Mouse (Mus musculus) mouse embryonic stem cell (cell line): ENCODE measurements around the gene Mknk2.

ENCODE experiments used
- in situ Hi-C, 2 experiments: fragments of 300-500 bp; cut with MboI; formaldehyde crosslinking; loops; 1 replicate in 1 of 2; 3 replicates in 1 of 2; pipeline ENCODE4 v1.14.3; 2019 to 2020; ENCODE audit warnings: low sequenced_read_pairs in 2 of 2, low pct_unique_long_range_greater_than_20kb in 1 of 2, mixed read lengths in 1 of 2; ENCODE audit not compliant: unreplicated experiment in 1 of 2

The Mknk2 gene

DNA sequence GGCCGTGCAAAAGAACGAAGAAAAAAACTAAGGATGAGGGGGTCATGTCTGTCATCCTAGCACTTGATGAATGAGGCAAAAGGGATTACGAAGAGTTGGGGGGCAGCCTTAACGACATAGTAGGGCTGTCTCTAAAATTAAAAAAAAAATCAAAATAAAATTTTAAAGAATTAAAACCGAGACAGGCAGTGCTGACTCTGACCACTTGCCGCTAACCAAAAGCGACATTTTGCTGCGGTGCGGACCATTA, 56.3 kb downstream of the Mknk2 start:
- in situ Hi-C loops = no loop called here

DNA sequence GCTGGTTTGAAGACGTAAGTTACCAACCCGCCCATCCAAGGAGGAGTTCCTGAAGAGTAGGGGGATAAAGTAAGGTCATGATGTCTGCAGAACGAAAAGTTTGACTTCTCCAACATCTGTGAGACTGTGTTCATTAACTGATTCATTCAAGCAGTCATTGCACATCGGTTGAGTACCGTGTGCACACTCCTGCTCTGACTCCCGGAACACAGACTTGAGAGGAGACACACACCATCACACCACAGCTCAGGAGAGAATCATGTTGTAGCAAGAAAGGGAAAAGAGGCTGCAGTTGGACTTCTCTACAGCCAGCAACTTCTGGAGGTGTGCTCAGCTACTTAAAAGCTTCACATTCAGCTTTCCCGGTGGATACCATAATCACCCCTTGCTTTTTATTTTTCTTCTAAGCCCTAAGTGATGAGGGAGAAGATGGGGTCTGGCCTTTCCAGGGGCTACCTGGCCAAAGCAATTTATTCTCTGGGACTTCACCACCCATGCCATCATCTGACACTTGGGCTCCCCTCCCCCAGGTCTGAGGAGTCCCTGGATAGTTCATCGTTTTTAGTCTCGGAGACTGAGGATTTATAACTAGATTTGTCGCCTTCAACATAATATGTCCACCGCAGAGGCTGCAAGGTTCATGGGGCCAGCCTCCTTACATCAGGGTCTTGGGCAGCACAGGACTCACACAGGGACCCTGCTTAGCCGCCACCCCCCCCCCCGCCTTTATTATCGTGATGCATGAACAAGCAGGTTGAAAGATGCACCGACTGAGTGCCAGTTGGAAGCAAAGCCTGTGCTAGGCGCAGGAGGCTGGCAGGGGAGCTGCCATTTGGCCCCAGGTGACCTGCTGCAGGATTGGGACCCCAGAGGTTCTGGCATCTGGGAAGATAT, 56.9 kb downstream of the Mknk2 start:
- in situ Hi-C loops = no loop called here

DNA sequence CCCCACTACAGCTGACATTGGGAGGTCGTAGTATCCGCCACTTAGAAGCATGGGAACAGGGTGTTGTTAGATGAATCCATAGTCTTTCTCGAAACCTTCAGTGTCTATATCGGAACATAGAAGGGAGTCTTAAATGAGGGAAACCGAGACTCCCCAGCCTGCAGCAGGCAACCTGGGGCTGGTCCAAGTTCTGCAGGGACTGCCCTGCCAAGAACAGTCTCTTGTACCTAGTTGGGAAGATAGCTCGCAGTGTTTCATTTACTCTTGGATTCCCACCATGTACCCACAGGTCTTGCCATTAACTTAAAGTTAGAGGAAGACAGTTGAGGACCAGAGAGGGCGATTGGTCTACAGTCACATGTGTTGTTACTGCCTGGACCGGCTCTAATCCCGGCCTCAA, 57.5 kb downstream of the Mknk2 start:
- in situ Hi-C loops = no loop called here

DNA sequence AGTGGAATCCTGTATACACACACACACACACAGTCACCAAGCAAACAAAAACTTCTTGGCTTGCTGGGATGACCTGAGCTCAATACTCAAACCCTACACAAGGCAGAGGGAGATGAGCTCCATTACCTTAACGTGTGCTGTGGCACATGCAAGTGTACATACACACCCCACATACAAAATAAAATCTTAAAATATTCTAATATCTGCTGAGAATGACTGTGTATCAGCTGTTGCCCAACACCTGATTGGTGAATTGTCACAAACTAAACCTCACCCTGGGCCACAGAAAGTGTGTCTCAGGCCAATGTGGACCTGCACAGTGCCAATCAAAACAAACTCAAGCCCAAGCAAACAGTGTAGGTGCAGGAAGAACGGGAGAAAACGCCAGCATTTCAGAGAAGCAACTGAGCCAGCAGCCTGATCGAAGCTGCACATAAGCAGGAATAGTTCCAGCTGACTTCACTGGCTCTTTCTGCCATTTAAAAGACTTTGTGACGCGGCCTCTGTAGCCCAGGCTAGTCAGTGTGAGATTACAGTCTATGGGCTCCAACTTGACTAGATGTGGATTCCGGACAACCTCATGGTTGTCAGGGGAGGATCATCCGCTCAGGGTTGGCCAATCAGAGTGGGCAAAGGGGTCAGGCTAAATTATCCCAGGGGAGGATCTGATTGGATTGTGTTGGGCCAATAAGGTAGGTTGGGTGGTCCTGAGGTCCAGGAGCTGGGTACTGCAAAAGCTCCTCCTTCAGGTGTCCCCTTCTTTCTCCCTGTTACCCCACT, 58.3 kb downstream of the Mknk2 start:
- in situ Hi-C loops = no loop called here

DNA sequence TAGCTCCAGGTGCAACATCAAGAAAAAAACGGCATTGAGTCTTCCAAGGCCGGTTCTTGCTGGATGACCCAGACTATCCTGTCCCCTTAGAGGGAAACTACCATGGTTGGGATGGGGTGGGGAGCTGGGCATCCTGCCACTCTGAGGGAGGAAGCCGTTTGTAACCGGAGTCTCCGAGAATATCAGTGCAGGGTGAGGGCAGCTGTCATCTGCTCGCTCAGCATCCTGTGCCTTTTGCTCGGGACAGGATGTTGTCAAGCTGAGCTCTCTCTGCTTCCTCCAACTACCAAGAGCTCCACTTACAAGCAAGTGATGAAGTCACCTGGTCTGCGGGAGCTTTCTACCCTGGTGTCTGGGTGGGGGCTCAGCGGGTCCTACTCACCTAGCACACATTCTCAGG, 59.7 kb downstream of the Mknk2 start:
- in situ Hi-C loops = no loop called here
